Mouse (Mus musculus): ENCODE measurements around the gene Dagla. TPM values are rescaled to one million over a fixed set of nuclear protein-coding genes. Genes with fewer than 3 reads are reported as not detected.

Gene Dagla
- polyA plus RNA-seq, 1 experiment from 2014 or later = 0.55 TPM

DNA sequence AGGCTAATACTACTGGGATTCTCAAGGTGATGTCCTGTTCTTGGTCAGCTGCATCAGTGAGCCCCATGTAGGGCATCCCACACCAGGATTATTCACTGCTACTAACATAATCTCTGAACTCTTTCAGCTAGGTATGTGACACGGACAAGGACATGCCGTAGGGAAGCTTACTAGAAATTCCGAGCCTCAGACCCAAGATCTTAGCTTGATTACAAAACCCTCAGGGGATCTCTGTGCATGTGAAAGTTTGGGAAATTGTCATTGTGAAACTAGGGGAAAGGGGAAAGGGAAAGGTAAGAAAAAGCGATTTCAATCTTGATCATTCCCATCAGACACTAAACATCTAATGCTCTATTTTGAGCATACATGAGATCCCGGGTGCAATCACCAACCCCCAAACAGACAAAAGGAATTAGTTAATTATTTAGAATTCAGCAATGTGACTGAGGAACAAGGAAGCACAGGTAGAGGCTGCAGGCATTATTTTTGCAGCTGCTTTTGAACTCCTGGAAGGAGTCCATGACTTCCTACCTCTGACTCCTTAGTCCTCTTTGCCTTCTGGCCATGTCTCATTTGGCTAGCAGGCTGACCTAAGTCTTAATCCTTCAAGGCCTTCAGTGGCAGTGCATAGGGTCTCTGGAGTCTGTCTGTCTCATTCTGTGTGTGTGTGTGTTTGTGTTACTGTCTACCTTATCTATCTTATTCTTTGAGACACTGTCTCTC is 2.0 kb upstream of the Dagla start:
- Histone ChIP-seq H3K9me3 (replicated peaks) (no peaks in the 10 kb centered on the region), H3K4me3 (no peak overlapping the region), H3K4me1 (peaks cover 12% of the 10 kb centered on the region), H3K27me3 (replicated peaks) (peaks cover 68% of the 10 kb centered on the region), H3K36me3 (no peaks in the 10 kb centered on the region), H3K27ac (no peak overlapping the region), H3K9ac (no peak overlapping the region), H3K4me2 (no peak overlapping the region)
- 68% methylated on average over 5 of the region's 5 CpGs for WGBS (ENCODE audit: insufficient replicate concordance)
- ATAC-seq = no peak

GRCm38 (mm10) chr19:10305640-10306039 is 963 bp upstream of the Dagla start:
- 51% methylated on average over 12 of the region's 12 CpGs for WGBS (ENCODE audit: insufficient replicate concordance)
- Histone ChIP-seq H3K36me3 (no peaks in the 10 kb centered on the region), H3K9me3 (replicated peaks) (no peaks in the 10 kb centered on the region), H3K9ac (no peak overlapping the region), H3K4me2 (no peak overlapping the region), H3K27me3 (replicated peaks) (peaks cover 79% of the 10 kb centered on the region), H3K4me3 (no peak overlapping the region), H3K4me1 (peaks cover 12% of the 10 kb centered on the region), H3K27ac (no peak overlapping the region)
- ATAC-seq = no peak

- no peaks in the 10 kb centered on the region for H3K9me3 ChIP-seq (replicated peaks)
- peaks cover 88% of the 10 kb centered on the region for H3K27me3 ChIP-seq (replicated peaks)
- H3K4me2 ChIP-seq = peak overlapping the region; percentile 81
- no peak overlapping the region for H3K27ac ChIP-seq
- H3K4me3 ChIP-seq = peak overlapping the region; percentile 55
- no peaks in the 10 kb centered on the region for H3K36me3 ChIP-seq
- H3K4me1 ChIP-seq = peaks cover 12% of the 10 kb centered on the region
- 9% methylated on average over 37 of the region's 37 CpGs for WGBS (ENCODE audit: insufficient replicate concordance)
- no peak for ATAC-seq
- peak overlapping the region; percentile 61 for H3K9ac ChIP-seq
These were observed 282 bp downstream of the Dagla start for GRCm38 (mm10) chr19:10304395-10304794.

DNA sequence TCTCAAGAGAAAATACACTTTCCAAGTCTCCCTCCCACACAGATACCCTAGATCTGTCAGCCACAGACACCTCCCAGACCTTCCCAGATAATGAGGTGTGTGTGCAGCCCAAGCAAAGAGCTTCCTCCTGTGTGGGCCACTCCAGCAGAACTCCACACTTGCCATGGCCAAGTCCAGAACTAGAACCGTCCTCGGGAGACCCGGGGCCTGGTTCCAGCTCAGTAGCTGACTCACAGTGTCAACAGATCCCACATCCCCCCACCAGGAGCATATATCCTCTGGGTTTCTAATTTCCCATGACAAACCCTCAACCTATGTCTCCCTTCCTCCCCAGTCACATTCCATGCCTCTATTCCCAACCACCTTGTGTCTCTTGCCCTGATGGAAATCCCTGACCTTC is 1.8 kb downstream of the Dagla start:
- Histone ChIP-seq H3K27me3 (replicated peaks) (peaks cover 87% of the 10 kb centered on the region), H3K4me2 (no peak overlapping the region), H3K9ac (no peak overlapping the region), H3K4me3 (no peak overlapping the region), H3K4me1 (peaks cover 12% of the 10 kb centered on the region), H3K9me3 (replicated peaks) (no peaks in the 10 kb centered on the region), H3K27ac (no peak overlapping the region), H3K36me3 (no peaks in the 10 kb centered on the region)
- no peak for ATAC-seq
- 67% methylated on average over 3 of the region's 3 CpGs for WGBS (ENCODE audit: insufficient replicate concordance)

DNA sequence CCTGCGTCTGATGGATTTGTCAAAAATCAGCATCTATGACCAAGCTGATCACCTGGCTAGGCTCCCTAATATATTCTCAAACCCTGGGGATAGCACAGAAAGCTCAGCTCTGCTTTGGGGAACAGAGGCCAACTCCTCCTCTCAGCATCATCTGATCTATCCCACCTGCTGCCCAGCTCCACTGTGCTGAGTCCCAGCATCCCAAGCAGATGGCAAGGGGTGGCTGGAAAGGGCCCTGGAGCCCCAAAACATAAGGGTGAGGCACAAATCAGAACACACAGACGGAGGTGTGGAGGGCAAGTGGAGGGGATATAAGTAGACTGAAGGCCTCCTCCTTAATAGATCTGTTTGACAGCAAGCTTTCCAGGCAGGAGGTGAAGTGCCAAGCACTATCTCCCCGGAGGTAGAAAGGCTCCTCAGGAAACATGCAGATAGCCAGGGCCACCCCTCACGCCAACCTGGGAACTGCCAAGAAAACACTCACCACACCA is 2.8 kb downstream of the Dagla start:
- no peak overlapping the region for H3K4me2 ChIP-seq
- peaks cover 84% of the 10 kb centered on the region for H3K27me3 ChIP-seq (replicated peaks)
- peaks cover 18% of the 10 kb centered on the region for H3K4me1 ChIP-seq
- no peak for ATAC-seq
- no peaks in the 10 kb centered on the region for H3K36me3 ChIP-seq
- no peak overlapping the region for H3K4me3 ChIP-seq
- no peak overlapping the region for H3K9ac ChIP-seq
- WGBS (ENCODE audit: insufficient replicate concordance) = 57% methylated on average over 4 of the region's 4 CpGs
- no peak overlapping the region for H3K27ac ChIP-seq
- no peaks in the 10 kb centered on the region for H3K9me3 ChIP-seq (replicated peaks)

DNA sequence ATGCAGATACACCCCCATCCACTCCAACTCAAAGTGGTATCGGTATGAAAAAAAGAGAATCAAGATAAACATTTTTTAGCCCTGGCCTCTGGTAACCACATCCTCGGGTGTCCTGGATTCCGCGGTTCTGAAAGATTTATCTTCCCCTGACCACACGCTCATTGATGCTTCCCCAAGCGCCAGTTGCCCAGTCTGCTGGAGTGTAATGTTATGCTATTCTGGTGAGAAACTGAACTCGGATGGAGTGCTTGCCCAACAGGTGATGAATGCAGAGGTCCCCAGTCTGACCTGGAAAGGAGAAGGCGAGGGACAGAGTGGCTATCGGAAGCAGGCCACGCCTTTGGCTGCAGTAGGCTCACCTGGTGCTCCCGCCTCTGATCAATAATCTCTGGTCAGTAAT is 3.4 kb downstream of the Dagla start:
- Histone ChIP-seq H3K4me2 (no peak overlapping the region), H3K9me3 (replicated peaks) (no peaks in the 10 kb centered on the region), H3K27ac (no peak overlapping the region), H3K4me1 (peaks cover 20% of the 10 kb centered on the region), H3K27me3 (replicated peaks) (peaks cover 84% of the 10 kb centered on the region), H3K4me3 (no peak overlapping the region), H3K9ac (no peak overlapping the region), H3K36me3 (no peaks in the 10 kb centered on the region)
- ATAC-seq = no peak
- WGBS (ENCODE audit: insufficient replicate concordance) = 30% methylated on average over 11 of the region's 11 CpGs

DNA sequence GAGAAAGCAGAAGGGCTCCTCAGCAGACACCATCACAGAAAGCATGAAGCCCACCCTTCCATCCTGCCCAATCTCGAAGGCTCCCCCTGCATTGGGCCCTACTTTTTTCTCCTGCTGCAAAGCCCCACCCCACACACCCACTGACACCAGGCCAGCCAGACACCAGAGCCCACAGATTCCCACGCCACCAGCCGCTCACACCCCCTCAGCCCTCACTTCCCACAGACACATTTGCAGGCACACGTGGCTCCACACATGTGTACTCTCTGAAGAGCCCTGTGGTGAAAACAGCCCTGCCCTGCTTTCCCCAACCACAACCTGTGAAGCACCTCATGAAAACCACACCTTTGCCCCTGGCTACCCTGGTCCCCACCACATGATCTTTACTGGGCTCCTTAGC is 3.9 kb downstream of the Dagla start:
- Histone ChIP-seq H3K4me2 (no peak overlapping the region), H3K27me3 (replicated peaks) (peaks cover 84% of the 10 kb centered on the region), H3K9ac (no peak overlapping the region), H3K4me3 (no peak overlapping the region), H3K36me3 (no peaks in the 10 kb centered on the region), H3K27ac (no peak overlapping the region), H3K9me3 (replicated peaks) (no peaks in the 10 kb centered on the region), H3K4me1 (peaks cover 20% of the 10 kb centered on the region)
- no peak for ATAC-seq
- 57% methylated on average over 4 of the region's 4 CpGs for WGBS (ENCODE audit: insufficient replicate concordance)

GRCm38 (mm10) chr19:10298268-10298667 is 6.4 kb downstream of the Dagla start:
- peaks cover 84% of the 10 kb centered on the region for H3K27me3 ChIP-seq (replicated peaks)
- peaks cover 22% of the 10 kb centered on the region for H3K4me1 ChIP-seq
- H3K9me3 ChIP-seq (replicated peaks) = no peaks in the 10 kb centered on the region
- H3K9ac ChIP-seq = no peak overlapping the region
- H3K4me2 ChIP-seq = no peak overlapping the region
- 64% methylated on average over 4 of the region's 4 CpGs for WGBS (ENCODE audit: insufficient replicate concordance)
- no peak overlapping the region for H3K27ac ChIP-seq
- H3K36me3 ChIP-seq = no peaks in the 10 kb centered on the region
- no peak overlapping the region for H3K4me3 ChIP-seq
- ATAC-seq = no peak

GRCm38 (mm10) chr19:10297041-10297503 is 7.6 kb downstream of the Dagla start:
- no peak overlapping the region for H3K9ac ChIP-seq
- H3K27me3 ChIP-seq (replicated peaks) = peaks cover 73% of the 10 kb centered on the region
- H3K36me3 ChIP-seq = no peaks in the 10 kb centered on the region
- H3K9me3 ChIP-seq (replicated peaks) = no peaks in the 10 kb centered on the region
- H3K27ac ChIP-seq = peak overlapping the region; percentile 2; the same call in 1 of the 2 replicates
- WGBS (ENCODE audit: insufficient replicate concordance) = 36% methylated on average over 8 of the region's 8 CpGs
- H3K4me1 ChIP-seq = peaks cover 26% of the 10 kb centered on the region
- no peak for ATAC-seq
- no peak overlapping the region for H3K4me3 ChIP-seq
- H3K4me2 ChIP-seq = no peak overlapping the region

DNA sequence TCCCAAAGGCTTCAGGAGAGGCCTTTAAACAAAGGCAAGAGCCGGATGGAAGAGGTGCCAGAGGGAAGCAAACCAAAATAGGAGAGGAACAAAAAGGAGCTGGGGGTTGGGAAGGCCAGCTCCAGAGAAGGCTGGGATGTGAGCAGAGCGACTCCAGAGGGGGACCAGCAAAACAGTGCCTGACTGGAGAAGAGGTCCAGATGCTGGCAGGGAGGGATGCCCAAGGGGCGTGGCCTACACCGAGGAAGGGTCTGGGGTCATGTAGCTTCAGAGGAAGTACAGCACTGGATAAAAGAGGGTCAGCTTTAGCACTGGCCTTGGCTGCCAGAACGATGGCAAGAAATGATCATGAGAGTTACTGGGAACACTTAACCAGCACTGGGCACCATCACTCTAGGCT is 8.4 kb downstream of the Dagla start:
- Histone ChIP-seq H3K4me1 (peaks cover 34% of the 10 kb centered on the region), H3K27ac (0 out of 2 replicates have a peak overlapping the region, but pooled peaks have one; percentile 2), H3K9ac (no peak overlapping the region), H3K36me3 (no peaks in the 10 kb centered on the region), H3K9me3 (replicated peaks) (no peaks in the 10 kb centered on the region), H3K27me3 (replicated peaks) (peaks cover 70% of the 10 kb centered on the region), H3K4me2 (no peak overlapping the region), H3K4me3 (no peak overlapping the region)
- 36% methylated on average over 5 of the region's 5 CpGs for WGBS (ENCODE audit: insufficient replicate concordance)
- ATAC-seq = no peak

- Histone ChIP-seq H3K4me1 (peaks cover 45% of the 10 kb centered on the region), H3K27me3 (replicated peaks) (peaks cover 58% of the 10 kb centered on the region), H3K9me3 (replicated peaks) (no peaks in the 10 kb centered on the region), H3K4me2 (no peak overlapping the region), H3K27ac (peak overlapping the region; percentile 55; the same call in 1 of the 2 replicates), H3K9ac (no peak overlapping the region), H3K36me3 (no peaks in the 10 kb centered on the region), H3K4me3 (no peak overlapping the region)
- 34% methylated on average over 20 of the region's 20 CpGs for WGBS (ENCODE audit: insufficient replicate concordance)
- 0 out of 2 replicates have a peak, but pooled peaks have one; percentile 19 for ATAC-seq
These were observed 9.8 kb downstream of the Dagla start for GRCm38 (mm10) chr19:10294631-10295562.

DNA sequence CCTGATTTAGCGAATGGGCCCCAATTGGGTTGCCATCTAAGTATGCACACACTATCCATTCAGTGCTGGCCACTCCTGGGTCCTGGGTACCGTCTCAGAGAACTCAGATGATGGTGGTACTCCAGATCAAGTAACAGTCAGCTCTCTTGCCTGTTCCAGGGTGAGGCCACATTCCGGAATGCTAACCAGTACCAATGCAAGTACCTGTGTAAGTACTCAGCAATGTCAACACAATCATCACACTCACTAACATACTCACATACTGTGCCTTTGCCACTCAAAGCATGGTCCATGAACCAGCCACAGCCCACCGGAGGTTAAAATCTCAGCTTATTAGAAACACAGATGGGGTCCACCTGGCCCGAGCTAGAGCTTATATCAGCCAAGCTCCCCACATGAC is 10.7 kb downstream of the Dagla start:
- H3K9me3 ChIP-seq (replicated peaks) = no peaks in the 10 kb centered on the region
- H3K4me2 ChIP-seq = no peak overlapping the region
- no peak for ATAC-seq
- 66% methylated on average over 5 of the region's 5 CpGs for WGBS (ENCODE audit: insufficient replicate concordance)
- H3K9ac ChIP-seq = no peak overlapping the region
- 0 out of 2 replicates have a peak overlapping the region, but pooled peaks have one; percentile 55 for H3K27ac ChIP-seq
- H3K4me1 ChIP-seq = peaks cover 46% of the 10 kb centered on the region
- peaks cover 56% of the 10 kb centered on the region for H3K27me3 ChIP-seq (replicated peaks)
- H3K4me3 ChIP-seq = no peak overlapping the region
- no peaks in the 10 kb centered on the region for H3K36me3 ChIP-seq
